Mouse (Mus musculus) embryonic facial prominence, embryonic 10.5 days (tissue): ENCODE measurements around the gene Cbfa2t2. TPM values are rescaled to one million over a fixed set of nuclear protein-coding genes. Genes with fewer than 3 reads are reported as not detected.

Experiments
- DNase-seq: peaks from one replicate; pipeline ENCODE4 v3.0.0-alpha.2; 2017; ENCODE audit warnings: low spot score
- H3K27ac ChIP-seq: fragments of 300-500 bp; sonication (generic); replicated peaks from 2 replicates; pipeline ENCODE4 v1.5.1; 2016; ENCODE audit warnings: mild to moderate bottlenecking
- H3K27me3 ChIP-seq: fragments of 300-500 bp; sonication (generic); replicated peaks from 2 replicates; pipeline ENCODE4 v1.6.1; 2016; ENCODE audit warnings: low read depth, mild to moderate bottlenecking; ENCODE audit not compliant: poor library complexity, severe bottlenecking
- H3K36me3 ChIP-seq: fragments of 300-500 bp; sonication (generic); replicated peaks from 2 replicates; pipeline ENCODE4 v1.6.1; 2016; ENCODE audit warnings: mild to moderate bottlenecking, moderate library complexity
- H3K4me1 ChIP-seq: fragments of 300-500 bp; sonication (generic); 2 replicates; pipeline ENCODE4 v1.6.1; 2016
- H3K4me3 ChIP-seq: fragments of 300-500 bp; sonication (generic); 2 replicates; pipeline ENCODE4 v1.5.1; 2016; ENCODE audit warnings: mild to moderate bottlenecking, moderate library complexity
- H3K9me3 ChIP-seq: fragments of 300-500 bp; sonication (generic); 2 replicates; pipeline ENCODE4 v1.6.1; 2016; ENCODE audit warnings: mild to moderate bottlenecking
- WGBS: fragments of 180-500 bp; shearing (Covaris S2); methylation state at CpG from one replicate; pipeline ENCODE4 v1.1.7; 2016; 5-methylcytosine and 5-hydroxymethylcytosine counted together
- polyA plus RNA-seq: library from polyadenylated mRNA; unstranded; fragments of >200 nt; fragmentation: Nextera tagmentation; extraction: Ambion mirVana; gene quantifications from 2 replicates; pipeline ENCODE4 v1.2.1, GENCODE M21; 2016

Cbfa2t2 gene
- polyA plus RNA-seq, 1 experiment from 2014 or later = 68.8 TPM

DNA sequence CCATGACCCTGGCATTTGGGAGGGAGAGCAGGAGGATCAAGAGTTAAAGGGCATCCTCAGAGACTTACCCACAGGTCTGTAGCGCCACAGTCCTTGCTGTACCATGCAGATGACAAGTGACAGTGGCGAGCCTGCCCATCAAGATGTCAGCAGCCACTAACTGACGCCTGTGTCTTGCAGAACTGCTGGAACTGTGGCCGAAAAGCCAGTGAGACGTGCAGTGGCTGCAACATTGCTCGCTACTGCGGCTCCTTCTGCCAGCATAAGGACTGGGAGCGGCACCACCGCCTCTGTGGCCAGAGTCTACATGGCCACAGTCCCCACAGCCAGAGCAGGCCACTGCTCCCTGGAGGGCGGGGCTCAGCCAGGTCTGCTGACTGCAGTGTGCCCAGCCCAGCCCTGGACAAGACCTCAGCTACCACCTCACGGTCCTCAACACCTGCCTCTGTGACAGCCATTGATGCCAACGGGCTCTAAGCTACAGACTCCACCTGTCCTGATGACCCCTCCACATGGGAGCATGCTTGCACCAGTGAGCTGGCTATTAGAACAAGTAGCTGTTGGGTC is 98.5 kb downstream of the Cbfa2t2 start:
- Histone ChIP-seq H3K36me3 (peaks cover 95% of the 10 kb centered on the region), H3K27me3 (no peaks in the 10 kb centered on the region), H3K4me3 (no peak overlapping the region), H3K9me3 (no peaks in the 10 kb centered on the region), H3K4me1 (no peaks in the 10 kb centered on the region), H3K27ac (no peak overlapping the region)
- WGBS = 95% methylated on average over 12 of the region's 12 CpGs
- DNase-seq = no peak

DNA sequence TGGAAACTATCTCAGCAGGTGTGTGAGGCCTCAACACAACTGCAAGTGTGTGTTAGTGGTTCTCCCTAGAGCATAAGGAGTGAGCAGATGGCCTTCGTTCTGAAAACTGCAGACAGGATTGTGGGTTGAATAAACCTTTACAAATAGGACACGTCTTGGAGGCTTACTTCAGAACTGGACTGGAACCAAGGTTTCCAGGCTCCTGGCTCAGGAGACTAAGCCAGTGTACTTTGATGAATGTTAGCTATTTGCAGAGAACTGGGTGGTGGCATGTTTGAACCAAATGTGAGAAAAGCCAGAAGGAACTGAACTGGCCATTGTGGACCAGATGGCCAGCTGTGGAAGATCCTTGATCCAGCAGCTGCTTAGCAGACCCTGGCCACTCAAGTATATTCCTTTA is 102.0 kb downstream of the Cbfa2t2 start:
- no peak overlapping the region for H3K4me3 ChIP-seq
- H3K4me1 ChIP-seq = no peaks in the 10 kb centered on the region
- no peaks in the 10 kb centered on the region for H3K27me3 ChIP-seq
- no peak for DNase-seq
- no peak overlapping the region for H3K27ac ChIP-seq
- H3K36me3 ChIP-seq = peaks cover 81% of the 10 kb centered on the region
- WGBS = 85% methylated on average over 2 of the region's 2 CpGs
- no peaks in the 10 kb centered on the region for H3K9me3 ChIP-seq

DNA sequence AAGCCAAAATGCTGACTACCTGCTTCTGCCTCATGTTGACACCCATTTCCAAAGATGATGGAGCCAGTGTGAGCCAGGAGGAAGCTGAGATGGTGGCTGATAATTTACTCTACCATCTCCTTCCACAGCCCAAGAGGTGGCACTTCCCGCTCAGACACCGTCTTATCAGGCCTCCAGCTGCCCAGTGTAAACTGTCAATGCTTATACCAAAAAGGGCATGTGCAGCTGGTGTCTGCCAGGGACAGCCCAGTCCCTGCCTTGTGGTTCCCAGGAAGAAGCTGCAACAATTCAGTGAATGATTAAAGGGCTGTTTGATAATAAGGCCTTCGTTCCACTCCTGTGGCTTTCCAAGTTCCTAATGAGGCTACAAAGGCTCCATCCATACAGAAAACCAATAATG is 102.4 kb downstream of the Cbfa2t2 start:
- WGBS = 80% methylated on average over 3 of the region's 3 CpGs
- Histone ChIP-seq H3K27ac (no peak overlapping the region), H3K27me3 (no peaks in the 10 kb centered on the region), H3K9me3 (no peaks in the 10 kb centered on the region), H3K4me1 (no peaks in the 10 kb centered on the region), H3K36me3 (peaks cover 77% of the 10 kb centered on the region), H3K4me3 (no peak overlapping the region)
- no peak for DNase-seq

GRCm38 (mm10) chr2:154539720-154540119 is 103.4 kb downstream of the Cbfa2t2 start:
- H3K9me3 ChIP-seq = no peaks in the 10 kb centered on the region
- DNase-seq = no peak
- H3K4me3 ChIP-seq = no peak overlapping the region
- no peak overlapping the region for H3K27ac ChIP-seq
- no peaks in the 10 kb centered on the region for H3K27me3 ChIP-seq
- H3K4me1 ChIP-seq = no peaks in the 10 kb centered on the region
- 79% methylated on average over 3 of the region's 3 CpGs for WGBS
- peaks cover 67% of the 10 kb centered on the region for H3K36me3 ChIP-seq

- no peaks in the 10 kb centered on the region for H3K4me1 ChIP-seq
- no peak overlapping the region for H3K4me3 ChIP-seq
- 81% methylated on average over 2 of the region's 2 CpGs for WGBS
- H3K27me3 ChIP-seq = no peaks in the 10 kb centered on the region
- H3K36me3 ChIP-seq = peaks cover 48% of the 10 kb centered on the region
- no peaks in the 10 kb centered on the region for H3K9me3 ChIP-seq
- DNase-seq = no peak
- H3K27ac ChIP-seq = no peak overlapping the region
Observed at GRCm38 (mm10) chr2:154541630-154542029, 105.3 kb downstream of the Cbfa2t2 start.

DNA sequence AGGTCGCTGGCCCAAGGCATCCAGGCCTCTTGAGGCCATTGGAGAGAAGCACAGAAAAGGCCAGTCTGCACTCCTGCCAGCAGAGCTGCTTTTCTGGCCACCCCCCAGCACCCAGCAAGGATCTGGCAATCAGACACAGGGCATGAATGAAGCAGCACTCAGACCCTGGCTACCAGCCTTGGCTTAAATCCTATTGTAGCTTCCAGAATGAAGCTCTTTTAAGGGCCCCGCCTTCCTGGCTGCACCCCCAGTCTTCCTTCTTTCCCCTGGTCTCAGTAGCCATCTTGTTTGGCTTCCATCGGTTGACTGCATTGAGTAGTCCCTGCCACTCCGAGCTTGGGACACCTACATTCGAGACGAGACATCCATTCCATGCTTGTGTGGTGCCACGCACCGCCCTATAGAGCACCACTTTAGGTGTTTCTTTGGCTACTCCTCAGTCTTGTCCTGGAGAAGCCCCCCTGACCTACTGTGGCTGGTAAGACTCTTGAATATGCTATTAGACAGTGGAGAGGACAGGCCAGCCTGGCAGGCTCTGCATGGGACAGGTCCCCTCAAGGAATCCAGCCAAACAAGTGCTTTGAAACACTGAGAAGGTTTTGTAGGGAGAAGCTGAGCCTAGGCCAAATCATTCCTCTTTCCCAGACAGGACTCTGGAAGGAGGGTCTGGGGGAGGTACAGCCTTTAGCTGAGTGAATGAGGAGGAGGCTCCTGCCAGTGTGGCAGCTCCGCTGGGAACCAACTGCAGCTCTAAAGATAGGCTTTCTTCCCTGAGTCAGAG is 107.5 kb downstream of the Cbfa2t2 start:
- peaks cover 27% of the 10 kb centered on the region for H3K36me3 ChIP-seq
- peaks cover 3% of the 10 kb centered on the region for H3K4me1 ChIP-seq
- H3K27me3 ChIP-seq = peaks cover 5% of the 10 kb centered on the region; the same call in 1 of the 2 replicates
- no peaks in the 10 kb centered on the region for H3K9me3 ChIP-seq
- no peak overlapping the region for H3K27ac ChIP-seq
- H3K4me3 ChIP-seq = no peak overlapping the region
- WGBS = 87% methylated on average over 9 of the region's 9 CpGs
- DNase-seq = no peak

DNA sequence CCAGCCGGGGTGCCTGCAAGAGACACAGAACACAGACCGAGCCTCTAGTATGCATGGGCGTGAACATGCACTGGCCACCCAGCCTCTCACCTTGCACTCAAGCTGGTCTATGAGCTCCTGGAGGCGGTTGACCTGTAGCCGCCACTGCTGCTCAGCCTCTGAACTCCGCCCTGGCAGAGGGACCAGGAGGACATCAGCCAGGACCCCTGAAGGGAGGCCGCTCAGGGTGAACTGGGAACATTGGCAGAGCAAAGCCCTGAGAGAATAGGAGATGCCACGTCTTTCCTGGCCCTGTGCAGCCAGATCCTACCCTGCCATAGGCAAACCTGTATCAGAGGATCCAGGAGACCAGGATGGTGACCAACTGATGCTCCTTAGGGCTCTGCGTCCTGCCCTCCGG is 110.4 kb downstream of the Cbfa2t2 start, which contains the start of gene 1700003F12Rik:
Gene 1700003F12Rik, plus strand, starts transcription at position 375 of the 400 bp plus-strand sequence.
- H3K27me3 ChIP-seq = peaks cover 35% of the 10 kb centered on the region
- peaks cover 17% of the 10 kb centered on the region for H3K4me1 ChIP-seq
- DNase-seq = no peak
- no peaks in the 10 kb centered on the region for H3K9me3 ChIP-seq
- 87% methylated on average over 10 of the region's 10 CpGs for WGBS
- H3K27ac ChIP-seq = no peak within 1 kb of the TSS
- no peak within 1 kb of the TSS for H3K4me3 ChIP-seq
- H3K36me3 ChIP-seq = no peaks in the 10 kb centered on the region; the same call in 1 of the 2 replicates

DNA sequence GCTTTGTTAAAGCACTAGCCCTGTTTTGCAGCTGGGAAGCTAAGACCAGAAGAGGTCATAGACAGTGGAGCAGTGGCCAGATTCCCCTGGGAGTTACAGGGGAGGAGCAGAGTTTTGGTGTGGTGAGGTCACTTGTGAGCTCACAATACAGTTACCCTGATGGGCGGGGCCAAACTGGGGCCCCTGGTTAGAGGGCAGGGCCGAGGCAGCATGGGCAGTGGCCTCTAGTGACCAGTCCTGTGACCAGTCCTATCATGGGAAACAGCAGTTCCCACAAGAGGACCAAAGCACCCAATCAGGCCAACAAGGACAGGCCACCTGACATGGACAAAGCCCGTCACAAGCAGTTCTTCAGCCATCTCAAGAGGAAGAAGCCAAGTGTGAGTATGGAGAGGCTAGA is 112.4 kb downstream of the Cbfa2t2 start:
- H3K36me3 ChIP-seq = no peaks in the 10 kb centered on the region
- H3K4me3 ChIP-seq = peak overlapping the region; percentile 64
- DNase-seq = peak; percentile 40
- H3K27me3 ChIP-seq = peaks cover 53% of the 10 kb centered on the region
- WGBS = 31% methylated on average over 3 of the region's 3 CpGs
- no peaks in the 10 kb centered on the region for H3K9me3 ChIP-seq
- peaks cover 29% of the 10 kb centered on the region for H3K4me1 ChIP-seq
- no peak overlapping the region for H3K27ac ChIP-seq

DNA sequence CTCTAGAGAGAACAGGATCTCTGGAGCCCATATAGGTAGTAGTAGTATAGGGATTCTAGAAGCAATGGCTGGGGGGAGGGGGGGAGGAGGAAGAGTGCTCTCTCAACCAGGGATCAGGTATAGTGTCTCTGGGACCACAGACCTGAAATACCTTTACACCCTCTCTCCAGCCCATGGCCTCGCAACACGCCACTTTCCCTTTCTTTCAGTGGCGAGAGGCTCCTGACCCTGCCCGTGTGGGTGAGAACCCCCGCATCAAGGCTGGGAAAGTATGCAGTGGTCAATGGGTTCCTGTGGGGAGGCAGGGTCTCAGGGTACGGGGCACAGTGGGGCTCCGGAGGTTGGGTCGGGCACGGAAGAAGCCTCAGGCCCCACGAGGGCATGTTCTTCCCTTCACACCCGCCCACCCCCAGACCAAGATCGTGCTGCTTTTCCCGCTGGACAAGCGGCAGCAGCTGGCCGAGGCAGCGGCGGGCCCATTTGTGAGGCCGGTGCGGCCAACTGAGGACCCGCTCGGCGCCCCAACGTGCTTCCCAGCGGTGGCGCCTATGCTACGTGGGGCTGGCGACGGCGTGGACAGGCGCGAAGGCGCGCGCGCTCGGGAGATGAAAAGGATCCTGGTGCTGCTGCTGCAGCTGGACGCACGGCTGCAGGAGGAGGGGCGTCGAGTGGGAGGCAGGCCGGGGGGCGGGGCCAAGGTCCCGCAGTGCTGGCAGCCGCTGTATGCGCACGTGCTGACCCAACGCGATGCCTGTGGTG is 113.0 kb downstream of the Cbfa2t2 start:
- peak overlapping the region; percentile 83 for H3K27ac ChIP-seq
- H3K4me3 ChIP-seq = peak overlapping the region; percentile 64
- WGBS = 3% methylated on average over 48 of the region's 48 CpGs
- no peaks in the 10 kb centered on the region for H3K9me3 ChIP-seq
- peak; percentile 91 for DNase-seq
- H3K4me1 ChIP-seq = peaks cover 29% of the 10 kb centered on the region
- no peaks in the 10 kb centered on the region for H3K36me3 ChIP-seq
- peaks cover 53% of the 10 kb centered on the region for H3K27me3 ChIP-seq

GRCm38 (mm10) chr2:154549886-154550189 is 113.6 kb downstream of the Cbfa2t2 start:
- H3K27me3 ChIP-seq = peaks cover 53% of the 10 kb centered on the region

GRCm38 (mm10) chr2:154550937-154551336 is 114.7 kb downstream of the Cbfa2t2 start:
- Histone ChIP-seq H3K27me3 (peaks cover 53% of the 10 kb centered on the region), H3K4me1 (peaks cover 29% of the 10 kb centered on the region), H3K4me3 (no peak overlapping the region), H3K9me3 (no peaks in the 10 kb centered on the region), H3K36me3 (no peaks in the 10 kb centered on the region), H3K27ac (no peak overlapping the region)
- WGBS = 66% methylated on average over 2 of the region's 2 CpGs
- DNase-seq = no peak

More at GRCm38 (mm10) chr2:154549886-154550189, 113.6 kb downstream of the Cbfa2t2 start:
- WGBS = 15% methylated on average over 20 of the region's 20 CpGs
- no peaks in the 10 kb centered on the region for H3K9me3 ChIP-seq
- no peaks in the 10 kb centered on the region for H3K36me3 ChIP-seq
- no peak for DNase-seq
- peak overlapping the region; percentile 83; the same call in 1 of the 2 replicates for H3K27ac ChIP-seq
- H3K4me1 ChIP-seq = peaks cover 29% of the 10 kb centered on the region
- H3K4me3 ChIP-seq = peak overlapping the region; percentile 64

DNA sequence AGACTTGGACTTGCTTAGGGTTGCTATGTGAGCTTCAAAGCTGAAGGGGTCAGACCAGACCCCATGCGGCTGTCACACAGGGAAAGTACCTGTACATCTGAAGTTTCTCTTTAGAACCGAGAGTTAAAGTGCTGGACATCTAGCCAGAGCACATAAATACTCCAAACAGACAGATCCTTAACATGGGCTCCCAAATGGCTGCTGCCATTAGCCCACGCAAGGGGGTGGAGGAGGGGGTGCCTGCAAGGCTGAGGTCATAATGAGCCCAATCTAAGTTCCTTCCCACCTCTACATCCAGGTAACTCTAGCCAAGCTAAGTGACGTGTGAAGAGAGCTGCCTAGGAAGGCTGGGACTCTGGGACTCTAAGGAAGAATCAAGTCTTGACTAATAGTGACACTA is 115.2 kb downstream of the Cbfa2t2 start, which contains the start of gene Actl10:
Gene Actl10, plus strand, starts transcription at position 301 of the 400 bp plus-strand sequence.
- Histone ChIP-seq H3K4me3 (peak within 1 kb of the TSS; percentile 36), H3K9me3 (no peaks in the 10 kb centered on the region), H3K36me3 (no peaks in the 10 kb centered on the region), H3K27ac (peak within 1 kb of the TSS; percentile 26), H3K4me1 (peaks cover 32% of the 10 kb centered on the region), H3K27me3 (peaks cover 53% of the 10 kb centered on the region)
- no peak for DNase-seq
- WGBS = 77% methylated on average over 4 of the region's 4 CpGs
